Mouse (Mus musculus): Measurements from ENCODE around the gene Cpm. TPM values are rescaled to one million over a fixed set of nuclear protein-coding genes. Genes with fewer than 3 reads are reported as not detected.

The Cpm gene
- polyA plus RNA-seq, 1 experiment from 2014 or later: 6.3 TPM

GRCm38 (mm10) chr10:117650725-117651124 is 21.4 kb downstream of the Cpm start:
- H3K27ac ChIP-seq (ENCODE audit: low read depth, low read length): no peak overlapping the region
- H3K4me2 ChIP-seq (replicated peaks; ENCODE audit: low read depth, low read length): no peak overlapping the region
- WGBS: 93% methylated on average over 7 of the region's 7 CpGs
- H3K4me1 ChIP-seq (replicated peaks; ENCODE audit: control insufficient read depth, insufficient read depth, low read length): no peaks in the 10 kb centered on the region
- no peak for ATAC-seq (ENCODE audit: low FRiP score)
- H3K36me3 ChIP-seq (ENCODE audit: control insufficient read depth, insufficient read depth, low read length): no peaks in the 10 kb centered on the region
- H3K9ac ChIP-seq (ENCODE audit: low read depth, low read length): no peak overlapping the region
- H3K9me3 ChIP-seq (ENCODE audit: control insufficient read depth, low read length): no peaks in the 10 kb centered on the region
- H3K4me3 ChIP-seq (ENCODE audit: low read depth, low read length): no peak overlapping the region
- H3K27me3 ChIP-seq (ENCODE audit: control insufficient read depth, insufficient read depth, low read length): no peaks in the 10 kb centered on the region
- no peak for DNase-seq (ENCODE audit: low spot score)

GRCm38 (mm10) chr10:117651587-117652377 is 22.5 kb downstream of the Cpm start:
- ATAC-seq (ENCODE audit: low FRiP score) (no peak), DNase-seq (ENCODE audit: low spot score) (no peak)
- Histone ChIP-seq H3K27ac (ENCODE audit: low read depth, low read length) (no peak overlapping the region), H3K4me3 (ENCODE audit: low read depth, low read length) (no peak overlapping the region), H3K9me3 (ENCODE audit: control insufficient read depth, low read length) (no peaks in the 10 kb centered on the region), H3K9ac (ENCODE audit: low read depth, low read length) (no peak overlapping the region), H3K4me2 (replicated peaks; ENCODE audit: low read depth, low read length) (no peak overlapping the region), H3K4me1 (replicated peaks; ENCODE audit: control insufficient read depth, insufficient read depth, low read length) (no peaks in the 10 kb centered on the region), H3K36me3 (ENCODE audit: control insufficient read depth, insufficient read depth, low read length) (no peaks in the 10 kb centered on the region), H3K27me3 (ENCODE audit: control insufficient read depth, insufficient read depth, low read length) (no peaks in the 10 kb centered on the region)
- WGBS: 73% methylated on average over 10 of the region's 10 CpGs

GRCm38 (mm10) chr10:117652378-117652774 is 23.1 kb downstream of the Cpm start:
- 92% methylated on average over 4 of the region's 4 CpGs for WGBS
- no peak for ATAC-seq (ENCODE audit: low FRiP score)

GRCm38 (mm10) chr10:117652930-117653778 is 23.9 kb downstream of the Cpm start:
- H3K36me3 ChIP-seq (ENCODE audit: control insufficient read depth, insufficient read depth, low read length): no peaks in the 10 kb centered on the region
- WGBS: 88% methylated on average over 8 of the region's 8 CpGs
- ATAC-seq (ENCODE audit: low FRiP score): no peak
- no peaks in the 10 kb centered on the region for H3K4me1 ChIP-seq (replicated peaks; ENCODE audit: control insufficient read depth, insufficient read depth, low read length)
- no peak for DNase-seq (ENCODE audit: low spot score)
- H3K4me3 ChIP-seq (ENCODE audit: low read depth, low read length): no peak overlapping the region
- H3K27me3 ChIP-seq (ENCODE audit: control insufficient read depth, insufficient read depth, low read length): no peaks in the 10 kb centered on the region
- no peak overlapping the region for H3K9ac ChIP-seq (ENCODE audit: low read depth, low read length)
- no peak overlapping the region for H3K4me2 ChIP-seq (replicated peaks; ENCODE audit: low read depth, low read length)
- no peak overlapping the region for H3K27ac ChIP-seq (ENCODE audit: low read depth, low read length)
- H3K9me3 ChIP-seq (ENCODE audit: control insufficient read depth, low read length): no peaks in the 10 kb centered on the region

More at GRCm38 (mm10) chr10:117652378-117652774, 23.1 kb downstream of the Cpm start:
- H3K4me1 ChIP-seq (replicated peaks; ENCODE audit: control insufficient read depth, insufficient read depth, low read length): no peaks in the 10 kb centered on the region
- no peaks in the 10 kb centered on the region for H3K9me3 ChIP-seq (ENCODE audit: control insufficient read depth, low read length)
- no peak overlapping the region for H3K9ac ChIP-seq (ENCODE audit: low read depth, low read length)
- no peak overlapping the region for H3K4me3 ChIP-seq (ENCODE audit: low read depth, low read length)
- DNase-seq (ENCODE audit: low spot score): no peak
- no peaks in the 10 kb centered on the region for H3K36me3 ChIP-seq (ENCODE audit: control insufficient read depth, insufficient read depth, low read length)
- H3K27ac ChIP-seq (ENCODE audit: low read depth, low read length): no peak overlapping the region
- H3K4me2 ChIP-seq (replicated peaks; ENCODE audit: low read depth, low read length): no peak overlapping the region
- no peaks in the 10 kb centered on the region for H3K27me3 ChIP-seq (ENCODE audit: control insufficient read depth, insufficient read depth, low read length)

GRCm38 (mm10) chr10:117653779-117654173 is 24.5 kb downstream of the Cpm start:
- no peak for DNase-seq (ENCODE audit: low spot score)
- ATAC-seq (ENCODE audit: low FRiP score): no peak
- Histone ChIP-seq H3K4me1 (replicated peaks; ENCODE audit: control insufficient read depth, insufficient read depth, low read length) (no peaks in the 10 kb centered on the region), H3K9ac (ENCODE audit: low read depth, low read length) (no peak overlapping the region), H3K4me2 (replicated peaks; ENCODE audit: low read depth, low read length) (no peak overlapping the region), H3K27ac (ENCODE audit: low read depth, low read length) (no peak overlapping the region), H3K4me3 (ENCODE audit: low read depth, low read length) (no peak overlapping the region), H3K27me3 (ENCODE audit: control insufficient read depth, insufficient read depth, low read length) (no peaks in the 10 kb centered on the region), H3K36me3 (ENCODE audit: control insufficient read depth, insufficient read depth, low read length) (no peaks in the 10 kb centered on the region), H3K9me3 (ENCODE audit: control insufficient read depth, low read length) (no peaks in the 10 kb centered on the region)
- 90% methylated on average over 7 of the region's 7 CpGs for WGBS

- H3K27me3 ChIP-seq (ENCODE audit: control insufficient read depth, insufficient read depth, low read length): no peaks in the 10 kb centered on the region
- no peaks in the 10 kb centered on the region for H3K4me1 ChIP-seq (replicated peaks; ENCODE audit: control insufficient read depth, insufficient read depth, low read length)
- no peak overlapping the region for H3K27ac ChIP-seq (ENCODE audit: low read depth, low read length)
- H3K9ac ChIP-seq (ENCODE audit: low read depth, low read length): no peak overlapping the region
- H3K4me3 ChIP-seq (ENCODE audit: low read depth, low read length): no peak overlapping the region
- H3K36me3 ChIP-seq (ENCODE audit: control insufficient read depth, insufficient read depth, low read length): no peaks in the 10 kb centered on the region
- no peaks in the 10 kb centered on the region for H3K9me3 ChIP-seq (ENCODE audit: control insufficient read depth, low read length)
- DNase-seq (ENCODE audit: low spot score) (no peak), ATAC-seq (ENCODE audit: low FRiP score) (no peak)
- 87% methylated on average over 3 of the region's 3 CpGs for WGBS
- no peak overlapping the region for H3K4me2 ChIP-seq (replicated peaks; ENCODE audit: low read depth, low read length)
Observed at GRCm38 (mm10) chr10:117654576-117655123, 25.4 kb downstream of the Cpm start.

GRCm38 (mm10) chr10:117655460-117655859 is 26.2 kb downstream of the Cpm start:
- no peak overlapping the region for H3K9ac ChIP-seq (ENCODE audit: low read depth, low read length)
- WGBS: 81% methylated on average over 9 of the region's 9 CpGs
- no peaks in the 10 kb centered on the region for H3K27me3 ChIP-seq (ENCODE audit: control insufficient read depth, insufficient read depth, low read length)
- H3K4me1 ChIP-seq (replicated peaks; ENCODE audit: control insufficient read depth, insufficient read depth, low read length): no peaks in the 10 kb centered on the region
- no peak for DNase-seq (ENCODE audit: low spot score)
- no peak overlapping the region for H3K27ac ChIP-seq (ENCODE audit: low read depth, low read length)
- H3K4me3 ChIP-seq (ENCODE audit: low read depth, low read length): no peak overlapping the region
- H3K36me3 ChIP-seq (ENCODE audit: control insufficient read depth, insufficient read depth, low read length): no peaks in the 10 kb centered on the region
- H3K4me2 ChIP-seq (replicated peaks; ENCODE audit: low read depth, low read length): no peak overlapping the region
- no peaks in the 10 kb centered on the region for H3K9me3 ChIP-seq (ENCODE audit: control insufficient read depth, low read length)
- no peak for ATAC-seq (ENCODE audit: low FRiP score)

GRCm38 (mm10) chr10:117655908-117656661 is 26.8 kb downstream of the Cpm start:
- H3K9me3 ChIP-seq (ENCODE audit: control insufficient read depth, low read length): no peaks in the 10 kb centered on the region
- H3K4me1 ChIP-seq (replicated peaks; ENCODE audit: control insufficient read depth, insufficient read depth, low read length): no peaks in the 10 kb centered on the region
- H3K4me3 ChIP-seq (ENCODE audit: low read depth, low read length): no peak overlapping the region
- DNase-seq (ENCODE audit: low spot score): no peak
- H3K9ac ChIP-seq (ENCODE audit: low read depth, low read length): no peak overlapping the region
- H3K36me3 ChIP-seq (ENCODE audit: control insufficient read depth, insufficient read depth, low read length): no peaks in the 10 kb centered on the region
- WGBS: 70% methylated on average over 7 of the region's 7 CpGs
- no peak overlapping the region for H3K4me2 ChIP-seq (replicated peaks; ENCODE audit: low read depth, low read length)
- H3K27ac ChIP-seq (ENCODE audit: low read depth, low read length): no peak overlapping the region
- H3K27me3 ChIP-seq (ENCODE audit: control insufficient read depth, insufficient read depth, low read length): no peaks in the 10 kb centered on the region
- no peak for ATAC-seq (ENCODE audit: low FRiP score)

Measured in hindbrain, embryonic 11.5 days (tissue).